Mouse (Mus musculus) heart, adult 8-10 months (tissue): ENCODE results near the gene Far2. TPM values are rescaled to one million over a fixed set of nuclear protein-coding genes. Genes with fewer than 3 reads are reported as not detected.

Experiments used
- DNase-seq: peaks from one replicate; pipeline ENCODE4 v3.0.0; 2022; ENCODE audit warnings: low spot score
- total RNA-seq, 4 experiments: library from RNA; stranded (reverse); gene quantifications; 2 replicates each; pipeline ENCODE4 v1.2.4; 2022

The Far2 gene
- total RNA-seq, result not detected

GRCm38 (mm10) chr6:148046881-148047649, at the start of gene Far2:
Gene Far2, plus strand, starts transcription at chr6:148047259.
- DNase-seq, result no peak

DNA sequence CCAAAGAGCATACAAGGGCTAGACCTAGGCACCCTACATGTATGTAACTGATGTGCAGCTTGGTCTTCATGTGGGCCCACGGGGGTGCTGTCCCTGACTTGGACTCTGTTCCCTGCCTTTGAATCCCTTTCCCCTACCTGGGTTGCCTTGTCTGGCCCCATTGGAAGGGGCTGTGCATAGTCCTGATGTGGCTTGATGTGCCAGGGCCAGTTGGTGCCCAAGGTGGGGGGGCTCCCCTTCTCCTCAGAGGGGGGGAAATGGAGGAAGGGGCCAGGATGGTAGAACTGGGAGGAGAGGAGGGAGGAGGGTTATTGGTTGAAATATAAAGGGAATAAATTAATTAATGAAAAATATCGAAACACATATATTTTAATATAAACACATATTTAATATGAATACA, 46.6 kb upstream of the Far2 start:
- DNase-seq, result no peak

DNA sequence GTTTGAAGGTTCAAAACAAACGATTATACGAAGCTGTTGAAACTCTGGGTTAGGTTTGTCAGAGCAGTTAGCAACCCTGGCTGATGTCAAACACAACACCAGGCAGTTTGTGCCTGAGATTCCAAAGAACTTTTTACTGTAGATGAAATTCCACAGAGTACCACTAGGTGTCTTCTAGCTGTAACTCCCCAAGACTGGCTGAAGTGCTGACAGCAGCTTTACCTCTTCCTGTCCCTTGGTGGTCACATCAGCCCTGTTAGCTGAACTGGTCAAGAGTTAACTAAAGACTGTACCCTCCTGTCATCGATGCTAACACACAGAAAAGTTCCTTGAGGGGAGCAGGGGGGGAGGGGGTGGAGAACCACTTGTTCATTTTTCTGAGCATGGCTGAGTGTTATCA, 46.0 kb upstream of the Far2 start:
- DNase-seq, result no peak

- DNase-seq, result no peak
Measured at GRCm38 (mm10) chr6:148006118-148006837, 40.8 kb upstream of the Far2 start.

GRCm38 (mm10) chr6:148040759-148041158, 6.3 kb upstream of the Far2 start:
- no peak for DNase-seq

- DNase-seq, result no peak
Measured at GRCm38 (mm10) chr6:148047650-148047988, 560 bp downstream of the Far2 start.

DNA sequence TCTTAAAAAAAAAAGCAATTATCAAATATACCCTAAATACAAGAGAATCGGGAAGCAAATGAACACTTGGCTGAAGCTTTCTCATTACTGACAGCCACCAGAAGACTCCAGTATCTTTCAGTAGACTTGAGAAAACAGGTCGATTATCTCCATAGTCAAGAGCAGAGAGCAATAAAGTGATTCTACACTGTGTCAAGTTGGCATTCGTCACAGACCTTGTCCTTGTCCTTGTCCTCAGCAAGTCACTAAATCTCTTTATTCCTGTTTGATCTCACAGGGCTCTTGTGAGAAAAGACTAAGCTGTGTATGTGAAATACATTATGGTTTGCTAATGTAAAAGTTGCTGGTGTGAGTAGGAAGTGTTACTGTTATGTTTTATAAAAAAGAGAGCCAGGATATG, 16.1 kb downstream of the Far2 start:
- DNase-seq, result no peak

GRCm38 (mm10) chr6:148066267-148066666, 19.2 kb downstream of the Far2 start:
- DNase-seq, result no peak

GRCm38 (mm10) chr6:148068786-148069185, 21.7 kb downstream of the Far2 start:
- DNase-seq, result no peak

DNA sequence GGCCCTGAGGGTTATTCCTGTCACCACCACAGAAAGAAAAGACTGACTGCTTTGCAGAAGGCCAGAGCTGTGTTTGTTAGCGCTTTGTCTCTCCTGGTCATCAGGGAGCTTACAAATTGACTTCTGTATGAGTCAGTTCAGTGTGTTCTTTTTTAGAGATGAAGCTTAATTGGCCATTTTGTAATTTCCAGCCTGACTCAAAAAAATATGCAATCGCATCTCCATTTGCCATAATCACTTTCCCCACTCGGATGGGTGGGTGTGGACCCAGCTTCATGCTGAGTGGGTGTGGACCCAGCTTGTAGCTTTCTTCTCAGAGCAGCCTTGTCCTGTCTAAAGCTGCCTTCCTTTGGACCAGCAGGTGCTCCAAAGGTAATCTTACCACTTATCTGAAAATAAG, 26.5 kb downstream of the Far2 start:
- no peak for DNase-seq

DNA sequence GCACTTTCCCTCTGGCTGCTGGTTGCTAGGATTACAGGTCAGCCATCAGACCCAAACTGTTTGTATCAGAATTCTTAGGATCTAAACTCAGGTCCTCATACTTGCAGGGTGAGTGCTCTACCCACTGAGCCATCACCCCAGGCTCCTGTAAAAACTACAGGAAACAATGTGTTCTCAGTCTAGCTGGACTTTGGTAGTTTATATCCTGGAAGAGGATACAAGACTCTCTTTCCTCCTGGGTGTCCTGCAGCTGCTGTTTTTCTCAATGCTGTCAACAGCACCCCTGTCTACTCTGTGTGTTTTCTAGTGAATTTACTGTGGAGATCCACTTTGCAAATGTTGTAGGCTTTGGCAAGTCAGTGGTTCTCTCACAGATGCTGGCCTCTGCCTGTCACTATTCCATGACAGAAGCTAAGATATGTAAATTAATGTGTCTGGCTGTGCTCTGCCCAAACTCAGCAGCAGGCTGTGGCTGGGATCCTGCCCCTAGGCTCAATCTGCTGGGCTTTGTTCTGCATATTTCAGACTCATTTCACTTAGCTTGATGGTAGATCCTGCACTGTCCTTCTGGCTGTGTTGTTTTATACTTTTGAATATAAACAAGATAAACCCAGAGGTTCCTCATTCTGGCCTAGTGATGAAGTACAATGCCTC, 27.3 kb downstream of the Far2 start:
- DNase-seq, result peak; percentile 4

DNA sequence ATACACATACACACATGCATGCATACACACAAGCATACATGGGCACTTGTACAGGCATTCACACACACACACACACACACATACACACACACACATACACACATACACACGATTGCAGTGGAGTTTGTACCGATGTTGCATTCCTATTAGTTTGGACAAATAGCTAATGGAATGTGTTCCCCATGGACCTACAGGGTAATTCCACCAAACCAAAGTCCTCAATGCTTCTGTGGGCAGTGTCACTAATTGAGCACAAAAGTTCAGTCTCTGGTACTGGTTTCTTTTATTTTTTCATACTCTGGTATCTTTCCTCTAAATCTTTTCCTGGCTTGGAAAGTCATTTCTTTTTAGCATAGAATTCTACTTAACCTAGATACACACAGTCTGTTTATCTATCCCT, 36.8 kb downstream of the Far2 start:
- no peak for DNase-seq

GRCm38 (mm10) chr6:148084403-148084802, 37.3 kb downstream of the Far2 start:
- DNase-seq, result no peak

DNA sequence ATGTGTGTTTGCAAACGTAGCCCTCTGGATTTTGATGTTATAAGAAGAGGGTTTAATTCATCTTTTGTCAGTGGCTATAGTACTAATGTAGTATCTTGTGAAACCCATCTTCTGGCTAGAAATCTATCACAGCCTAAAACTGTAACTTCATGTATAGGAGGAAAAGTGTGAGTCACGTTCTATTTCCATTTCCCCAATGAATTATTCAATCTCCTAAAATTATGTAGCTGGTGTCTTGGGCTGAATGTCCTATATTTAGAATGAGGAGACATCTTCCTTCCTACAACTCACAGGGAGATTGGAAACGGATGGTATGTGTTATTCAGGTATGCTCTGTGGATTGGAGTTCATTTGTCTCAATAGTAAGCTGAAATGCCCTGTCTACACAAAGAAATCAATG, 50.0 kb downstream of the Far2 start:
- DNase-seq, result no peak

- DNase-seq, result no peak
Measured at GRCm38 (mm10) chr6:148101977-148102376, 54.9 kb downstream of the Far2 start.

DNA sequence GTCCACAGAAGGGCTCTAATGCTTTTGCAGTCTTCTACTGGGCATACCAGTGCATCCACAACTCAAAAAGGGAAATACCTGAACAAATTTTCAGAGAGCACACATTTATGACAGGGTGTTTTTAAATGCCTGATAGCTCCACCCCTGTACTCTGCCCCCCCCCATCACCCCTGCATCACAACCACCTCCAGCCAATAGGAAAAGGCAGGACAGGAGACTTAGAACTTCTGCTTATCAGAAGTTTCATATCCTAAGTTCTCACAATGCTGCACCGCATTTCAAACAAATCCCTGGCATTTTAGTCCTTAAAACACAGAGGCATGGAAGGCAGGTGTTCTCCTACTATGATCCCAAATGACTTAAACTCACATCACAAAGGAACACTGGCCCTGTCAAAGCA, 55.4 kb downstream of the Far2 start:
- DNase-seq, result no peak

- DNase-seq, result no peak
Measured at GRCm38 (mm10) chr6:148104212-148104611, 57.2 kb downstream of the Far2 start.

DNA sequence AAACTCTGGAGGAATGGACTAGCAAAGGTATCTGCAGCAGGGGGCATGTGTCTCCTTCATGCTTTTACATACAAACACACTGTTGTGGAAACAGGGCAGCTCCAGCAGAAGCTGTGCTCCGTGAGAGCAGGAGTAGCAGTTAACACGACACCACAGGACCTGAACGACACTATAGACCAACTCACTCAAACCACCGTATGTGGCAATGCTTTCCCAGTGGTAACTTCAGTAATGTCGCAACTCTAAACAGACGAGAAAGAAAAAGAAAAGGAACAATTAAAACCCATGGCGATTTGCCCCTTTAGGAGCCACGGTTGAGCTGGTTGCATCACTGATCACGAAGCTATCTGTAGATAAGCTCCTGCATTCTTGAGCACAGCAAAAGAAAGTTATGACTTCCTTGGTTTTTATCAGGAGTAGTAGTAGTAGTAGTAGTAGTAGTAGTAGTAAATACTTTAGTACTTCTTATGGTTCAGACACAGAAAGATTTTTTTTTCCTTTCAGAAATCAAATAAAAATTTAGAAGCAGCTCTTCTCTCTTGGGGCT, 58.7 kb downstream of the Far2 start:
- no peak for DNase-seq

DNA sequence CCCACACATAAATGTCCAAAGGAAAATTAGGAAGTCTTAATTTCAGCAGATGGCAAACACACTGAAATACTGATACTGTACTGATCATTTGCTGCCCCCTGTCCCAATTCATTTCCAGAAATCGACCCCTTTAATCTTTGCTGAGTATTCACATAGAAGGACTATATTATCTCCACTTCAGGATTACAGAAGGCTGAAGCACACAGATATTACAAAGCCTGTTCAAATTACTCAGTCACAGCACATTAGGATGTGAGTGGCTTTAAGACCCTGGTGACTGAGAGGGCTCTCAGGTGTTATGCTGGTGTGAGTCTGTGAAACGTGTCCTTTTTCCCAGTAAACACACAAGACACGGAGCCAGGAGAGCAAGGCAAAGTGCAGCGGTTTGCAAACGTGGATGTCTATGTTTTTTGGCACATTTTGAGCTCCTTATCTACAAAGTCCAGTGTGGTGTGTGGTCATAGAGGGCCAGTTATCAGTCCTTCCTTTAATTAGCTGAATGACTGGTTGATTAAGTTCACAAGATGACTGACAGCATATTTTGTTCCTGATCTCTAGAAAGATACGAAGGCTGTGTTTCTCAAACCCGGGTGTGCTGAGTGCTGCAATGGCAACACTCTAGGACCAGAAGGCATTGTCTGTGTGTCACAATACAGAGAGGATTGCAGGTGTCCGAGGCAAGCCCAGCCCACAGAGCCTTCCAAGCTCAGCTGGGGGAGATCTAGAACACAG, 61.8 kb downstream of the Far2 start:
- no peak for DNase-seq

GRCm38 (mm10) chr6:148110996-148111633, 64.1 kb downstream of the Far2 start:
- DNase-seq, result no peak

GRCm38 (mm10) chr6:148116371-148116770, 69.3 kb downstream of the Far2 start:
- DNase-seq, result no peak
